Mouse (Mus musculus): ENCODE measurements at regions not wholly inside any gene's neighbourhood (a gene's known extent, or its start where the extent isn't known, plus 50 kb on each side); places are given as distances from the start of the nearest gene placed in this dataset.
A peak's percentile ranks its signal among the peaks of the same experiment; 100 is the strongest.

DNA sequence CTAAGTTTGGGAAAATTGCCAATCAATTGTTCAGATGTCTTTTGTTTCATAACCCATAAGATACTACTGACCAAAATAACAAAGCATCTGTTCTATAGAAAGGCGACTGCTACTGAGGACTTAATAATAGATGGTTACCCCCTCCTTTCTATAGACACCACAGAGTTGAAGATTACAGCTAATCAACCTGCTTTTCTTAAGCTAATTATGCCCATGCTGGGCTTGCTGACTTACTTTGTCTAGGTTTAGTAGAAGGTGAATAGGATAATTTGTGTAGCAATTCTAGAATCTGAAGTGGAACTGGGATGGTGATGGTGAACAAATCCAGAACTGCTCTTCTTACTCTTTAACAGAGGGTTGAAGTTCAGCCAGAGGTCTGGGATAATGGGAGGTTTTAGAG is 53.8 kb upstream of the Tbx18 start:
- no peak for DNase-seq (ENCODE audit: low spot score in 2 of 2)

DNA sequence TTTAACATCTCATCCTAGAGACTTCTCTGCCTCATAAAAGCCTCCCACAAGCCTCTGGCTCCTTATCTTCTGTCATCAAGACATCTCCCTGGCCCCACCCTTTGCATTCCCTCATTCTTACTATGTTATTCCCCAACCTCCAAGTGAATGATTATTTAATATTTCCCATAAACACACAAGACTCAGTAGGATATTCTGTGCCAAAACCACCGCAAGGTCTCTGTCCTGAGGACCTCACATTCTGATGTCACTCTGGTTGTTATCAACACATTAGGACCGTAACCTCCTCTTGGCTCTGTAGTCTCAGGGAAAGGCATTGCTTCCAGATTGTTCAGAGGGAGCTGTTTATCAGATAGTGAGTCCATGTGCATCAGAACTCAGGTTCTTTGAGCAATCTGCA is 80.7 kb upstream of the Tbx18 start:
- DNase-seq (ENCODE audit: low spot score in 2 of 2), result no peak

DNA sequence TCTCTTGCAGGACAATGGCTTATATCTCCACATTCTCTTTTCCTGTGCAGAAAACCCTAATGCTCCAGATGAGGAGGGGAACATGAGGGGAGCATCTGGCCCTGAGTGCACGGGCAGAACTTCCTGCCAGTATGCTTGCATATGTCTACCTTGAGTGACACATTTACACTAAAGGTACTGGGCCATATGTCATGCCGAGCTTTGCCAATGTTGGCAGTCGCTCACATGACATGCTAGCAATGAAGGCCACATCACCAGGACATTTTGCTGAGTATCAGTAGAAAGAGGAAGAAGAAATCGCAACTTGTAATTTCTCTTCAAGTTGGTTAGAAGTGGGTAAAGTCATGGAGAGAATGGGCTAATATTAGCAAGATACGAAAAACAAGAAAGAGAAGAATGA is 91.2 kb upstream of the Tbx18 start:
- DNase-seq (ENCODE audit: low spot score in 2 of 2), result no peak

DNA sequence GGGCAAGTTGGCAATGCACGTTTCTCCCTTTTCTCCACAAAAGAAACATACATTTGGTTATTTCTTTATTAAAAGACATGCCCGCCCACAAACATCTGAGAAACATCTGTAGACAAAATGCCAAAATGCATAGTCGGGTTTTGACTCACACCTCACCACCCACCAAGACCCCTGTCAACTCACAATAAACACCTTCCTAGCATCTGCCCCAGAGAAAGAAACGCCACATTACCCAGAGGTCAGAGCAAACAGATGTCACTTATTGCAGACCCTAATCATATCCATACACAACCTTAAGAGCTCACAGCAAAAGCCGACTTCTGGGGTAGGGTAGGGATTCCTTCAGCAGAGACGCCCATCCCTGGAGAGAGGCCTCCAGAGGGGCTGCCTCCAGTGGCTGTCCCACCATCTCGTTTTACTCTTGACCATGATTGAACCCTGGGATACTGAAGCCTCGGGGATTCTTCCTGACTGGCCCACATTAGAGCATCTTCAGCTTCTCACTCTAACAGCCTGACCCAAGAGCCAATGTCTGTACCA is 93.7 kb upstream of the Tbx18 start:
- no peak for DNase-seq (ENCODE audit: low spot score in 2 of 2)

DNA sequence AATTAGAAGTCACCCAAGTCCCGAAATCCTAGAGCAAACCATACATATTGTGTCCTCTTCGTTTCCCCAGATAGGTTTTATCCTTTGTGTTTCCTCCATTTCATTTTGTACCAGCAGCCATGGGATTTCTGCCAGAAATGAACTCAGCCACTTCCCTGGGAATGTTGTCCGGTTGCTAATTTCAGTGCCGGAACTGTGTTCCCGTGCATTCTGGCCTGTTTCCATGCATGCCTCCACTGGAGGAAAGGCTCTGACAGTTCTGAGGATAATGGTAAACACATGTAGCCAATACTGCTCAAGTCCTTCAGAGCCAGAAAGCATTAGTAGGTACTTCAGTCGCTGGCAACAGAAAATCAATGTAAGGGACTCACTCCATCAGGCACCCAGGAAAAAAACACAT is 112.8 kb upstream of the Tbx18 start:
- DNase-seq (ENCODE audit: low spot score in 2 of 2), result peak in 1 of 2 experiments; percentile 25

DNA sequence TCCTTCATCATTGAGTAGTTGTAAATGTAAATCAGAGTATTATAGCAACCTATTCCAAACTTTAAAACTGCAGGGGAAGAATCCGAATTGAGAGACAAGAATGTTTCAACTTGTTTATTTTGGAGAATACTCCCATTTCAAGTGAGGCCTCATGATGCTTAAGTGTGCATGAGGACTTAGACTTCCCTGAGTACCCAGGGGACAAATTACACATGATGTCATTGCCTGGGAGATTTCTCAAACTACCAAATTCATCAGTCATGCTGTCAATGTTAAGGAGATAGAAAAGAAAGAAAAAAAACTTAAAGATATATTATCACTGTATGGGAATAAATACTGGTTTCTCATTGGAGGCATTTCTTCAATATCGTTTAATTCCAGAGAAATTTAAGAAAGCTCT is 113.4 kb upstream of the Tbx18 start:
- DNase-seq (ENCODE audit: low spot score in 2 of 2), result no peak

DNA sequence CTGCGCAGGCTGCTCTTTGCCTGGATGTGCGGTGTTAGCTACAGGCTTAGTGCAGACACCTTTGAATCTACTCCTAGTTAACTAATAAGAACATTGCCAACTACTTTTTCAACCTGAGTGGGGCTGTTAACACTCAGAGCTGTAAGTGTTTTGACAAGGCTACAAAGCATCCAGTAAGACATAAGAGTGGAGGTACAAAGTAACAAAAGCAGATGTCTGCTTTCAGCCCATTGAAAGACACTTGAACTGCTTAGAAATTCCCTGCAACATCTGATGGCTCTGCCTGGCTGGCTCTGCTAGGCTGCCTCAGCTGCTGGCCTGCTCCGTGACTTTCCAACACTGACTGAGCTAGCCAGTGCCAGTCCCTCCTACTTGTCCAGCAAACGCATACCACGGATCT is 117.8 kb upstream of the Tbx18 start:
- no peak for DNase-seq (ENCODE audit: low spot score in 2 of 2)

GRCm38 (mm10) chr9:87850133-87850532 is 119.1 kb upstream of the Tbx18 start:
- DNase-seq (ENCODE audit: low spot score in 2 of 2), result no peak

DNA sequence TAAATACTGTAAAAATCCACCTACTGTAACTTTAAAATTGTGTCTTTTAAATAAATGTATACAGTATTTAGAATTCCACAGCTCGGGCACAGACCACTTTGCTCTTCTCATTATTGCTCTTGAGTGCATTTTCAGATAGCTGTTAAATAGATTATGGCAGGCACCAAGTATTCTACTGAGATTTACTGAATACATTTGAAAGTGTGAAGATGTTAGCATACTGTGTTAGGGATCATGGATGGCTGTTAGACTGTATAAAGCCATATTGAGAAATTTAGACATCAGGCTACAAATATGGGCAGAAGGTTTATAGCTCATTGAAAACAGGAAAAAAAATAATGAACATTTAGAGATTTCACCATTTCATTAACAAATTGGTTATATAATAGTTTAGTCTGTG is 130.5 kb upstream of the Tbx18 start:
- DNase-seq (ENCODE audit: low spot score in 2 of 2), result no peak

DNA sequence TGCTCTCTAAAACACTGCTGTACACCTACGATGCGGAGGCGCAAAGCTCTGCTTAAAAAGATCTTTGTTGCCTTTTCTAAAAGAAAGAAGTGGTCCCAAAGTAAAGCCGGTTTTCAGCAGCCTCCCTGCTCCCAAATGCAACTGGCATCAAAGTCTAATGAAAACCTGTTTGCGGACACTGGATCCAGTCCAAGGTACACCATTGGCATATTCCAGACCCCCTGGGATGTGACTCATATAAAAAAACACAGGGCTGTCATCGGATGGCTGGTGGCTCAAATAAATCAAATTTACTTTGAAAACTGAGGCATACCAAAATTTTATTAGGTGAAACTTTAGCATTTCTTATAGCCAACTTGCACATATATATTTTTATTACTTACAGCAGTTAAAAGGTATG is 134.2 kb upstream of the Tbx18 start:
- no peak for DNase-seq (ENCODE audit: low spot score in 2 of 2)

- DNase-seq (ENCODE audit: low spot score in 2 of 2), result no peak
These were observed 141.4 kb upstream of the Tbx18 start for GRCm38 (mm10) chr9:87872384-87872905.

- DNase-seq (ENCODE audit: low spot score in 2 of 2), result no peak
These were observed 151.5 kb upstream of the Tbx18 start for GRCm38 (mm10) chr9:87882587-87882986.

- no peak for DNase-seq (ENCODE audit: low spot score in 2 of 2)
These were observed 152.0 kb upstream of the Tbx18 start for GRCm38 (mm10) chr9:87883069-87883468.

DNA sequence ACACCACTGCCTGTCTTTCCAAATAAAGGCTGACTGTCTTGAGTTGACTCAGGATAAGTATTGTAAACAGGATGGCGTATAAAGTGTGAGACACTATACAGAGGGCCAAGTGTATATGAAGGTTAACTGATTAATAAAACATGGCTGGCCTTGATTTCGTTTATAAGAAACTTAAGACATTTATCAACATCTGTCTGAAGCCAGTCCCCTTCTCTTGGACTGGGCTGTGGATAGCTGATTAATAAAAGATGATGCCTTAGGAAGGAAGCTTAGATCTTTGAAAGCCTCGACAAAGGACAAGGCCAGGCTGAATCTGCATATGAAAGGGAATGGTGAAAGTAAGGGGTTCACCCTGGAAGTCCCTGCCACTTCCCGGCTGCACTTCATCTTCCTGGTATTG is 163.0 kb upstream of the Tbx18 start:
- no peak for DNase-seq (ENCODE audit: low spot score in 2 of 2)

DNA sequence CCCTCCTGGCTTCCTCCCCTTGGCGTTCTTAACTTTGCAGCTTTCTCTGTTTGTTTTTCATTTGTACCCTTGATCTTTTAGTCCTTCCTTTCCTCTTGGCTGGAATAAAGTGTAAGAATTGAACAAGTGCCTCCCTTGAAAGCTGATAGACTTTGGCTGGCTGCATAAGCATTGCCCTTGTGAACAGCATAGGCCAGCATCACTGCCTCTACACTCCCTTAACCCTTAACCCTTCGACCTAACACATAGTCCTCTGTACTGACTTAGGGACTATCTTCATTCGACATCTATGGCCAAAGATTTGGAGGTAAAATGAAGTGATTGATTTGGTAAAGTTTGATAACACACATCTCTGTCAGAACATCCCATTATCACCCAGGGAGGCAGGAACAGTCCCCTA is 163.5 kb upstream of the Tbx18 start:
- no peak for DNase-seq (ENCODE audit: low spot score in 2 of 2)

DNA sequence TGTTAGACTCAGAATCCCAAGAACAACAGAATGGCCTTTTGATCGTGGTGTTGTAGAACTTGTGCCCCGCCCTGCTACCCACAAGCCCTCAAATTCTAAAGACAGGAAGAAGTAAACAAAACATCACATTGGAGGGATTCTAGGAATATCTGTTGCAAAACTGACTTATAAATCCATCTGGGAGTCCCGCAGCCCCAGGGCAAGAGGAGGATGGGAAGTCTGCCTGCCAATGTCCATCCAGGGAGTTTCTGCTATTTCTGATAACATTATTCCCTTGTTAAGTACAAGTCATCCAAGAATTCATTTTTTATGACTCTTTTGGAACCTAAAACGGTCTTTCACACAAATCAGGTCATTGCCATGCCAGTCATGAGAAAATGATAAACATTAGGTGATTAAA is 164.5 kb upstream of the Tbx18 start:
- peak; percentile 2 to 24 for DNase-seq (ENCODE audit: low spot score in 2 of 2)

- DNase-seq (ENCODE audit: low spot score in 2 of 2), result no peak
These were observed 166.3 kb upstream of the Tbx18 start for GRCm38 (mm10) chr9:87897336-87897735.

GRCm38 (mm10) chr9:87899368-87899767 is 168.3 kb upstream of the Tbx18 start:
- DNase-seq (ENCODE audit: low spot score in 2 of 2), result no peak

- DNase-seq (ENCODE audit: low spot score in 2 of 2), result no peak
These were observed 168.7 kb upstream of the Tbx18 start for GRCm38 (mm10) chr9:87899800-87900199.

- DNase-seq (ENCODE audit: low spot score in 2 of 2), result peak in 1 of 2 experiments; percentile 2
These were observed 190.2 kb upstream of the Tbx18 start for GRCm38 (mm10) chr9:87921291-87921690.

DNA sequence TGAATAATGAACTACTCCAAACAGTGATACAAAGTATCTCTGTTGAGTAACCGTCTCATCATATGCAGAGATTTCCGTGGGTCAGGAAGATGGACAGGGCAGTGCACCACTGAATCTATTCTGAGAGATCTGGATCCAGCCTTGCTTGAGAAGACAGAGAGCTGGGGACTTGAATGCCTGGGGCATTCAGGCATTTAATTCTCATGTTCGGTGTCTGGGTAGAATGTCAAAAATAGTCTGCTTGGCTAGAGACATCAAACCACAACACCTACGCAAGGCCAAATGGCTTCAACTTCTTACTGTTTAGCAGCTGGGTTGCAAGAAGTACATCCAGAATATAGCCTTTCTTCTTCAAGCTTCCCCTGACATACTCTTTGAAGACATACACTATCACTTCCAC is 194.1 kb upstream of the Tbx18 start:
- DNase-seq (ENCODE audit: low spot score in 2 of 2), result no peak

DNA sequence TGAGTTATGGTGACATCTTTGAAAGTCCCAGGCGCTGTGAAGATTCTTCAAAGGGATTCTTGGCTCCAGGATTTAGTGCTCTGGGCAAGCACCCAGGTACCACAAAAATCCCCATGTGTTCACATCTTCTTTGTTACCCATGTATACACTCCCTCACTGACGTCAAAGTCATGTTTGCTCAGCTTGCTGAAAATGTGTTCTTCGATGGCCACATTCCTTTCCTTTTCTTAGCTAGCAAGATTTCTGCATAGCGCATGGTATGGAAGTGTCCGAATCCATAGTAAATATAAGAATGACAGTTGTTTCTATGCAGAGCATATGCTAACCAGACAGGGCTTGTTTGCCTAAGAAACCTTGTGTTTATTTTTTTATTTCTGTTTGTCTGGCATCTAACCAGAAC is 202.2 kb upstream of the Tbx18 start:
- no peak for DNase-seq (ENCODE audit: low spot score in 2 of 2)

- DNase-seq (ENCODE audit: low spot score in 2 of 2), result no peak
These were observed 221.4 kb upstream of the Tbx18 start for GRCm38 (mm10) chr9:87952426-87952825.

GRCm38 (mm10) chr9:87954941-87955340 is 223.9 kb upstream of the Tbx18 start:
- no peak for DNase-seq (ENCODE audit: low spot score in 2 of 2)
